Mouse (Mus musculus) ES-Bruce4 (cell line): Measurements from ENCODE around the gene Maml2. TPM values are rescaled to one million over a fixed set of nuclear protein-coding genes. Genes with fewer than 3 reads are reported as not detected.

Experiments
- H3K27ac ChIP-seq: 2 replicates; pipeline ENCODE4 v1.5.1; 2012; ENCODE audit warnings: low read length, inconsistent platforms; ENCODE audit not compliant: insufficient read depth
- H3K27me3 ChIP-seq: 2 replicates; pipeline ENCODE4 v1.6.1; 2012; ENCODE audit warnings: mild to moderate bottlenecking, low read length, inconsistent platforms; ENCODE audit not compliant: control insufficient read depth, poor library complexity, insufficient read depth, severe bottlenecking
- H3K36me3 ChIP-seq: 2 replicates; pipeline ENCODE4 v1.6.1; 2012; ENCODE audit warnings: inconsistent platforms, mild to moderate bottlenecking, low read length, moderate library complexity; ENCODE audit not compliant: control insufficient read depth, poor library complexity, insufficient read depth, severe bottlenecking
- H3K4me1 ChIP-seq: one replicate; pipeline ENCODE4 v1.8.1; 2011; ENCODE audit warnings: low read length; ENCODE audit not compliant: control insufficient read depth, insufficient read depth
- H3K4me3 ChIP-seq: 2 replicates; pipeline ENCODE4 v1.5.1; 2011; ENCODE audit warnings: low read depth, mild to moderate bottlenecking, low read length
- H3K9ac ChIP-seq: 2 replicates; pipeline ENCODE4 v1.6.1; 2012; ENCODE audit warnings: low read depth, mild to moderate bottlenecking, inconsistent platforms; ENCODE audit not compliant: poor library complexity, severe bottlenecking
- H3K9me3 ChIP-seq: replicated peaks from 2 replicates; pipeline ENCODE4 v1.6.1; 2012; ENCODE audit warnings: mild to moderate bottlenecking, low read length, inconsistent platforms; ENCODE audit not compliant: control insufficient read depth, poor library complexity, insufficient read depth, severe bottlenecking
- CTCF ChIP-seq: IDR thresholded peaks from one replicate; pipeline ENCODE4 v1.8.1; 2011; ENCODE audit warnings: low read depth, low read length
- EP300 ChIP-seq: IDR thresholded peaks from 2 replicates; pipeline ENCODE4 v1.6.1; 2011; ENCODE audit warnings: low read depth, low read length; ENCODE audit not compliant: insufficient read depth
- POLR2A ChIP-seq: IDR thresholded peaks from one replicate; pipeline ENCODE4 v1.8.1; 2011; ENCODE audit warnings: low read length; ENCODE audit not compliant: insufficient read depth
- polyA plus RNA-seq: library from polyadenylated mRNA; stranded (reverse); fragments of >200 nt; gene quantifications from 2 replicates; pipeline ENCODE4 v1.2.4, GENCODE M21; 2011; ENCODE audit warnings: low read depth; ENCODE audit not compliant: missing spikeins, insufficient read depth, insufficient read length

Maml2 gene
- polyA plus RNA-seq, 1 experiment, result 1.4 TPM

DNA sequence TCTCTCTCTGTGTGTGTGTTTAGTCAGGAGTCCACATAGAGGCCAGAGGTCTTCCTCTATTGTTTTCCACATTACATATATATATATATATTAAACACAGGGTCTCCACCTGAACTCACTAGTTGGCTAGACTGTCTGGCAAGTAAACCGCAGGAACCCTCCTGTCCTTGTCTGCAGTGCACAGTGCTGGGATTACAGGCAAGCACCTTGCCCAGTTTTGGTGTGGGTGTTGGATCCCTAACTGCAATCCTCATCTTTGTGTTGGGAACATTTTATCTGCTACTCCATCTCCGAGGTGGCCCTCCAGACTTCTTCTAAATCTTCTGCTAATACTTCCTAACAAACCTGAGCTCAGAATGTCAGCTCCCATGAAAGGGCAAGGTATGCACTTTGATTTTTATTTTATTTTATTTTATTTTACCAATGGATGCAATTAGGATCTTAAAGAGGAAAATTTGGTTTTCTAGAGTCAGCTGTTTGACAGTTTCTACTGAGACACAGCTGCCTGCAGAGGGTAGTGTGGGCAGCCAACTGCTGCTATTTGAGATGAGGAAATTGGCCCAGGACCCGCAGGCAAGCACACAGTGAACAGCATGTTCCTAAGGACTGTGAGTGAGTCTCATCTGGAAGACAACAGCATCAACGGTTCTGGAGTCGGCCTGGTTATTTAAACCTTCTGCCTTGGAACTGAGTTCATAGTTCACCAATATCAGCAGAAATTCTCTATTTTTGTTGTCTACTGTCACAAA, 213.0 kb downstream of the Maml2 start:
- TF ChIP-seq EP300 (no peak), CTCF (no peak), POLR2A (no peak)
- H3K36me3 ChIP-seq, result no peaks in the 10 kb centered on the region
- no peaks in the 10 kb centered on the region for H3K9me3 ChIP-seq
- no peak overlapping the region for H3K27ac ChIP-seq
- H3K27me3 ChIP-seq, result no peaks in the 10 kb centered on the region
- H3K9ac ChIP-seq, result no peak overlapping the region
- H3K4me3 ChIP-seq, result no peak overlapping the region
- H3K4me1 ChIP-seq, result no peaks in the 10 kb centered on the region

DNA sequence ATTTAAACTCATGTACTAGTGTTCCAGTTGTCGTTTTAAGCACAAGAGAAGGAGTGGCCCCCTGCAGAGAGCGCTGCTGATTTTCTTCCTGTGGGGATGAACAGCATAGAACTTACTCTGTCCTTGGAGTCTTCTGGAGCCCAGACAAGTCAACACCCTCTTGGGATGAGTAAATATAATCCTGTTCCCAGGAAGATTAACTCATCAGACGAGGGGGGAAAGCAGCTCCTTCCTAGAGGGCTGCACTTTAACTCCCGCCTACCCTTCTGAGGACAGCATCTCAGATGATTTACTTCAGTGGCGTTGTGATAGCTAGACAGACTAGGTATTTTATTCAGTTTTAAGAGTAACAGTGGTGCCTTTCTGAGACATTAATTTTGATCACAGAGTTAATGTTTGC, 215.4 kb downstream of the Maml2 start:
- TF ChIP-seq CTCF (no peak), POLR2A (no peak), EP300 (no peak)
- Histone ChIP-seq H3K36me3 (no peaks in the 10 kb centered on the region), H3K4me3 (no peak overlapping the region), H3K9ac (no peak overlapping the region), H3K27ac (no peak overlapping the region), H3K4me1 (no peaks in the 10 kb centered on the region), H3K27me3 (no peaks in the 10 kb centered on the region), H3K9me3 (no peaks in the 10 kb centered on the region)

DNA sequence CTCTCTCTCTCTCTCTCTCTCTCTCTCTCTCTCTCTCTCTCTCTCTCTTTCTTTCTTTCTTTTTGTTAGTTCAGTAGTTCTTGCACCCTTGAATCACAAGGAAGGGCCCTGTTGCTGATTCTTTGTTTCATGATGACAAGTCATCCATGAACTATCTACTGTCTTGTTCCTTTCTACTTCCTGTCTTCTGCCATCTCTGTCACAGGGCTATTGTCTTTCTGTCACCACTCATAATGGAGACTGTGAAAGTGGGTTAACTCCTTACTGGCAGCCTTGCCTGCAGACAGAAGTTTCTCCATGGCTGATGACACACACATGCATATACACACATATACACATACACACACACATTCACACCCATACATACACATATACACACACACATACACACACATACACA, 216.7 kb downstream of the Maml2 start:
- H3K9me3 ChIP-seq, result no peaks in the 10 kb centered on the region
- no peak overlapping the region for H3K9ac ChIP-seq
- no peaks in the 10 kb centered on the region for H3K4me1 ChIP-seq
- no peaks in the 10 kb centered on the region for H3K27me3 ChIP-seq
- no peaks in the 10 kb centered on the region for H3K36me3 ChIP-seq
- no peak overlapping the region for H3K27ac ChIP-seq
- TF ChIP-seq EP300 (no peak), CTCF (no peak), POLR2A (no peak)
- no peak overlapping the region for H3K4me3 ChIP-seq

DNA sequence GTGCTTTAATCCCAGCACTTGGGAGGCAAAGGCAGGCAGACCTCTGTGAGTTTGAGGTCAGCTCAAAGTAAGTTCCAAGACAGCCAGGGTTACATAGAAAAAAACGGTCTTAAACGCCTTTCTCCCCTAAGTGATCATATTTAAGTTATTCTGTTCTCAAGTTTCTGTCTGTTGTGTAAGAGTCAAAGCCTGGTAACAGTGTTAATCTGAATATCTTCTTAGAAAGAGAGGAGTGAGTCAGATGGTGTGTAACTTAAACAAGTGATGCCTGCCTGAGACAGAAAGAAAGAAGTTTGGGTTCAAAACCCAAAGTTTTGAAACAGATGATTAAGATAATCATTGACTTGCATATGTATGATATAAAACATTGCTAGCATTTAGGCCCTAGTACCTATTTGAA, 218.2 kb downstream of the Maml2 start:
- no peaks in the 10 kb centered on the region for H3K9me3 ChIP-seq
- no peaks in the 10 kb centered on the region for H3K27me3 ChIP-seq
- H3K9ac ChIP-seq, result no peak overlapping the region
- H3K4me1 ChIP-seq, result no peaks in the 10 kb centered on the region
- H3K27ac ChIP-seq, result no peak overlapping the region
- no peak overlapping the region for H3K4me3 ChIP-seq
- no peaks in the 10 kb centered on the region for H3K36me3 ChIP-seq
- TF ChIP-seq POLR2A (no peak), EP300 (no peak), CTCF (no peak)

DNA sequence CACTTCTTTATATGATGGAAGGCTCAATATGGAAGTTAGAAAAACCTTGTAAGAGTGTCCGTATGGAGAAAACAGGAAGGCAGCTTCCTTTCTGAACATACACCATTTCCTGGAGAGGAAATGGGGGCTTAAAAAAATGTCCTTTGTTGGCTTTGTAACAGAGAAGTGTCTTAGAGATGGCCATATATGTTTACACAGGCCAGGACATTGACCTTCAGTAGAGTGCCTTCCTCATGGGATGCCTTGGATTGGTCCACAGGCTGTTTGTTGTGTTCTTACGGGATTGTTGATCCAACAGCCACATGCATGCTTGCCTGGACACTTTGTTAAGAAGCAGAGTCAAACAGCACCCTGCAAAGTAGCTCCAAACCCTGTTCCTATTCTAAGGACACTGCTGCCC, 220.3 kb downstream of the Maml2 start:
- TF ChIP-seq EP300 (no peak), CTCF (no peak), POLR2A (no peak)
- H3K9me3 ChIP-seq, result no peaks in the 10 kb centered on the region
- no peak overlapping the region for H3K27ac ChIP-seq
- H3K27me3 ChIP-seq, result no peaks in the 10 kb centered on the region
- H3K9ac ChIP-seq, result no peak overlapping the region
- H3K36me3 ChIP-seq, result no peaks in the 10 kb centered on the region
- H3K4me3 ChIP-seq, result no peak overlapping the region
- no peaks in the 10 kb centered on the region for H3K4me1 ChIP-seq

DNA sequence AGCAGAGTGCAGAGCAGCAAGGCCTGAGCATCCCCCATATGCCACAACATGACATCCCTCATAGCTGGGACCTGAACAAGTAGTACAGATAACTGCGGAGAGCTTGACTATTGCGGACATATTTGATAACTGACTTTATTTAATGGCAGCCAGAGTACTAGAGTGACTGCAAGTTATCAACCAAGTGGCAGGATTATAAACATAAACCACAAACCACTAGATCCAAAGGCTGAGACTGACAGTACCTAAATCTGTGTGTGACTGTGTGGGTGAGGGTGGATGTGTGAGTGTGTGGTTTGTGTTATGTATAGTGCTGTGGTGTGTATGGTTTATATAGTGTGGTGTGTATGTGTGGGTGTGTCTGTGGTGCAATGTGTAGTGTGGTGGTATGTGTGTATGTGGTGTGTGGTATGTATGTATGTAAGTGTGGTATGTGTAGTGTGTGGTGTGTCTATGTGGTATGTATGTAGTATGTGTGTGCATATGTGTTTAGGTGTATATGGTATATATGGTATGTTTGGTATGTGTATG, 220.7 kb downstream of the Maml2 start:
- Histone ChIP-seq H3K36me3 (no peaks in the 10 kb centered on the region), H3K27ac (no peak overlapping the region)

More for the DNA sequence above, 220.7 kb downstream of the Maml2 start:
- TF ChIP-seq POLR2A (no peak), EP300 (no peak), CTCF (no peak)
- H3K27me3 ChIP-seq, result no peaks in the 10 kb centered on the region
- no peak overlapping the region for H3K4me3 ChIP-seq
- no peaks in the 10 kb centered on the region for H3K9me3 ChIP-seq
- H3K4me1 ChIP-seq, result no peaks in the 10 kb centered on the region
- H3K9ac ChIP-seq, result no peak overlapping the region
